Mouse (Mus musculus): ENCODE measurements at regions not wholly inside any gene's neighbourhood (a gene's known extent, or its start where the extent isn't known, plus 50 kb on each side); places are given as distances from the start of the nearest gene placed in this dataset.

- no peak for TF ChIP-seq POLR2A (IDR thresholded peaks at IDR 0.05; ENCODE audit: insufficient read length, low read depth)
- no peak for TF ChIP-seq REST (IDR thresholded peaks at IDR 0.05; ENCODE audit: insufficient read depth, insufficient read length)
Measured at GRCm38 (mm10) chr11:19290971-19291370, 272.2 kb upstream of the Meis1 start.
